Mouse (Mus musculus) left cerebral cortex, adult 9 months (tissue): ENCODE measurements around the gene Ltbp1.

Source experiments
- DNase-seq, 2 experiments: peaks; one replicate each; pipeline ENCODE4 v3.0.0; 2022; ENCODE audit warnings: low spot score in 2 of 2

Ltbp1 gene

GRCm38 (mm10) chr17:75353323-75353722 lies 348.0 kb downstream of the Ltbp1 start:
- no peak for DNase-seq

- DNase-seq = no peak
These were observed 350.1 kb downstream of the Ltbp1 start for GRCm38 (mm10) chr17:75355431-75355830.

- no peak for DNase-seq
These were observed 354.7 kb downstream of the Ltbp1 start for GRCm38 (mm10) chr17:75360111-75360510.

DNA sequence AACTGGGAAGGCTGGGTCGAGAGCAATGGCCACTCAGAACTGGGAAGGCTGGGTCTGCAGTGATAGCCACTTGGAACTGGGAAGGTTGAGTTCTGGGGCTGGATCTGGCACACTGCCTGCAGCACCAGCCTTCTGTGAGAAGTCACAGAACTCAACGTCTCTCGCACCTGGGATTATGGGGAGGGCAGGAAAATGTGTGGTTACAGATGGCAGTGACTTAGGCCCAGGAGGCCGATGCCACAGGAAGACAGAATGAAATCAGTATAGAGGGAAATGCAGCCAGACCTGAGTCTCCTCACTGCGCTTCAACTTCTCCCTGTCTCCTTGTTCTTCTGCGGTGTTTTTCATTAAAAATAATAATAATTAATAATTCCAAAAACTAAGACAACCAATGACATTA lies 361.0 kb downstream of the Ltbp1 start:
- DNase-seq = no peak

GRCm38 (mm10) chr17:75367486-75368155 lies 362.3 kb downstream of the Ltbp1 start:
- no peak for DNase-seq

DNA sequence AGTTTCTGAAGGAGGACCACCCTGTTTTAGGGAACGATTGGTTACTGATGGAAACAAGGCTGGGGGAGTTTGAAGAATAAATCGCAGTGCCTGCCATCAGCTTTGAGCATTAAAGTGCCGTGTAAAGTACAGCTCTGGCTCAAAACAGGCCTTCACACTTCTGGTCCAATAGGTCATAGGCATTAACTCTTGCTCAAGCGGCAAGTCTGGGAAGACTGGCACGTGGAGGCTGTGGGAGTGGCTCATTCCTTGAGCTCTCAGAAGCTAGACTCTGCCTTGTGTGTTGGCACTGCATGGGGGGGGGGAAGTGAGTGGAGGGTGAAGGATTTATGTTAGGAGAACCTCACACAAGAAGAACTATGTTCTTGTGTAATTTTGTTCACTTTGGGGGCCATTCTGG lies 363.2 kb downstream of the Ltbp1 start:
- DNase-seq = no peak

DNA sequence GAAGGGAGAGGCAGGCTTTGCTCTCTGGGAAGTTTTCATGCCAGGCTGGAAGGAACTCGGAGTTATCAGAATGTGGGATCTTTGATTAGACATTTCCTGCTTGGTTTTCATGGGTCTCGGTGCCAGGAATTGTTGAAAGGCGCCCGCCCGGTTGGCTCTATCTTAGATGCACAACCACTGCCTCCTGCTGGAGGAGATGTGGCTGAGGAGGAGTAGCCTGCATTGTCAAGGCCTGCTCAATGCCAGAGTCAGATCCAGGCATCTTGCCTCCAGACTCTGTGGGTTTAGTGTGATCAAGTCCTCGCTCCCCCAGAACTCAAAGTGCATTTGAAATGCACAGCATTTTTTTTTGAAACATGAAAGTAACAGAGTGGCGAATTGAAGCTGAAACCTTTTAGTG lies 364.0 kb downstream of the Ltbp1 start:
- DNase-seq = no peak

DNA sequence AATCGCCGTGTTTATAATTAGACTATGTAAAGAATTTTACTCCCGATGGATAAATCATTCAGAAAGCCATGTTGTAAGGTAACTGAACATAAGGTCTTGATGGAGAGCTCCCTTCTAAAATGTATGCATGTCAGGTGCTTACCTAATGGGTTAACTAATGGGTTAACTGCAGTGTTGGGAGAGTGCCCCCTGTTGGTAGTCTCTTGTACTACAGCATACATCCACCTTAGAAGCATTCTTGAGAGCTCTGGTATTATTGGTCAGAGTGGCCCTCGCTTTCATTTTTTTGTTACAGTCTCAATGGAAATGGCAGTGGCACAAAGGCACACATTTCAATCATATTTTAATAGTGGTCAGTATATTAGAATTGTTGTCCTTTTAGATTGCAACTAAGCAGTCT lies 364.8 kb downstream of the Ltbp1 start:
- DNase-seq = no peak

DNA sequence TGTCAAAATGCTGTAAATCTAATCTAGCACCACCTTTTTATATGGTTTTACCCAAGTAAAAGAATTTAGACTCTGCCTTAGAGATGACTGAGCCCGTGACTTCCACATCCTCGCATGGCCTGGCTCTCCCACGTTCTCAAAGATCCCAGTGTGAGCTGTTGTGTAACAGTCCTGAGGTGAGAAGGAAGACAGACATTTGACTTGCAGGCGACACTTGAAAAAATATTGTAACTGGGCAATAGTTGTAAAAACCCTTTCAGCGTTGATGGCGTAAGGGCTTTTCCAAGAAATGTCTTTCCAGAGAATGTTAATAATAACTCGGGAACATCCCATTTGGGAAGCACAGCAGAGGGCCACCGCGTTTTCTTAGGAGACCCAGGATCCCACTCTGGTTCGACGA lies 366.3 kb downstream of the Ltbp1 start:
- no peak for DNase-seq

DNA sequence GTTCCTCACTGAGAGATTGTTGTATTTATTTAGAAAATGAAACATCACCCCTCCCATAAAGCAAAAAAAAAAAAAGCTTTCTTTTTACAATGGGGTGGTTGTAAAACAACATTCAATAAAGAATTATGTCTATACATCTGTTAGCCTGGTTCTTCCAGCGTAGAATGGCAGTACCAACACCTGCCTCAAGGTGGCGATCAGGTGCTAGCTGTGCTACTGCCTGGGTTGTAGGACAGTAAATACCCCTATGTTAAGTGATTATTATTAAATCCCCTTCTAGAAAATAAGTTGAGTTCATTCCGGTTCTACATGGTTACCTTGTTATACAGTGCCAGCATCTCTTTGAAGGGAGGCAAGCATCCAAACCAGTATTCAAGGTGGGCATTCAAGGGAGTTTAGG lies 367.0 kb downstream of the Ltbp1 start:
- peak in 1 of 2 experiments; percentile 23 for DNase-seq

DNA sequence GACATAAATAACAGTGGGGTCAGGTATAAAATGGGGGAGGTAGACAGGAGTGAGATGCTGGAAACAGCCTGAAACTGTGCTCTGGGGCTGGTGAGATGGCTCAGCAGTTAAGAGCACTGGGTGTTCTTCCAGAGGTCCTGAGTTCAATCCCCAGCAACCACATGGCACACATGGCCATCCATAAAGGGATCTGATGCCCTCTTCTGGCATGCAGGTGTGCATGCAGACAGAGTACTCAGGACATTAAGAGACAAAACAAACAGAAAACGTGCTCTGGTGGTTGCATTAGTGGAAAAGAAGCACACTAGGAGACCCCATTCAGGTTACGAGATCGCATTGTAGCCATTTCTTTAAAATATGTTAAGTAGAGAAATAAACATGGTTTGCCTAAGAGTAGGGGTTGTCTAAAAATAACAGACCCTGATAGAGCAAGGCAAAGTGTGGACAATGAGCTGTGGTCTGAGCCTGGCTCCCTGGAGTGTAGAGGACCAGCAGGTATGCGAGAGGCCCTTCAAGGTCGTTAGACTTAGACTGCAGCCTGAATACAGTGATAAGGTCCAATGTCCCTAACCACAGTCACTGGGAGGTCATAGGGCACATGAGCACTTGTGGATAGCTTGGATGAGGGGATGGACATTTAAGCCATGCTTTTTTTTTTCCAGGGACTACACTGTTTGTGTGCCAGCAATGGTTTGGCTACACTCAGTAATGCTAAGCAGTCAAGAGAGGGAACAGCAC lies 369.1 kb downstream of the Ltbp1 start:
- no peak for DNase-seq

DNA sequence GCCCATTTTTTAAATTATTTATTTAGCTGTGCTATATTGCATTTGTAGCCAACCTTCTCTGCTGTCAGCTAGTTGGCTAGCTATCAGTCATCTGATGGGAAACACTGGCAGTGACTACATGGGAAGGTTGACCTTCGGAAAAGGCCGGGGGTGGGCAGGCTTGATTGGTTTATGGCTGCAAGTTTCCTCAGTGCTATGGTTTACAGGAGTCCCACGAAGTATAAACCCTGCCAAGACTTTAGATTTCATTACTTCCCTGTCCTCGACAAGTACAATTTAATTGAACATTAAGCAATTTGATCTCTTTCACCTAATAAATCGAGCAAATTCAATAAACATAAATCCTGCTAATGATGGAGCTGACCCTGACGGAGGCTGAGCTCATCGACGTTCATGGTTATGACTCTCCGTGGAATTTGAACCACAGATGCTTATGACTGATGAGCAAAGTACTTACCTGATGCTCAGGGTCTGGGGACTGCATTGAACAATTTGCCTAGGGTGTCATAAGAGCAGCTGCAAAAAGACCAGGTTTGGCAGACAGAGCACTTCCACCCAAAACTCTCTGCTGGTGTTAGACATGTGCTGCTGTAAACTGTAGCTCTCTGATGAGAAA lies 373.0 kb downstream of the Ltbp1 start:
- no peak for DNase-seq

- no peak for DNase-seq
These were observed 374.8 kb downstream of the Ltbp1 start for GRCm38 (mm10) chr17:75380167-75380566.

GRCm38 (mm10) chr17:75388402-75388801 lies 383.0 kb downstream of the Ltbp1 start:
- no peak for DNase-seq

DNA sequence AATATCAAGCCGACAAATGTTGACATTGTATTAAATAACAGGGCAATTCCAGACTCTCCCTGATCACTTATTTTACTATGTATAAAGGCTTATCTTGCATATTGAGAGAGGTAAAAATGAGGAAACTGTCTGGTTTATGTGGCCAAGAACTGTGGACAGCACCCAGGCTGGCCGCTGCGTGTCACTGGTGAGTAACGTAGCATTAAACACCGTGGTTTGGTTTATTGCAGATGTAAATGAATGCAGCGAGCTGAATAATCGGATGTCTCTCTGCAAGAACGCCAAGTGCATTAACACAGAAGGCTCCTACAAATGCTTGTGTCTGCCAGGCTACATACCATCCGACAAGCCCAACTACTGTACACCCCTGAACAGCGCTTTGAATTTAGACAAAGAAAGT lies 384.8 kb downstream of the Ltbp1 start:
- DNase-seq = no peak

GRCm38 (mm10) chr17:75391429-75392192 lies 386.2 kb downstream of the Ltbp1 start:
- DNase-seq = no peak

GRCm38 (mm10) chr17:75406405-75406804 lies 401.0 kb downstream of the Ltbp1 start:
- peak in 1 of 2 experiments; percentile 46 for DNase-seq

- no peak for DNase-seq
These were observed 411.5 kb downstream of the Ltbp1 start for GRCm38 (mm10) chr17:75416861-75417260.

GRCm38 (mm10) chr17:75434152-75434551 lies 428.8 kb downstream of the Ltbp1 start:
- no peak for DNase-seq

- DNase-seq = no peak
These were observed 429.5 kb downstream of the Ltbp1 start for GRCm38 (mm10) chr17:75434871-75435270.

DNA sequence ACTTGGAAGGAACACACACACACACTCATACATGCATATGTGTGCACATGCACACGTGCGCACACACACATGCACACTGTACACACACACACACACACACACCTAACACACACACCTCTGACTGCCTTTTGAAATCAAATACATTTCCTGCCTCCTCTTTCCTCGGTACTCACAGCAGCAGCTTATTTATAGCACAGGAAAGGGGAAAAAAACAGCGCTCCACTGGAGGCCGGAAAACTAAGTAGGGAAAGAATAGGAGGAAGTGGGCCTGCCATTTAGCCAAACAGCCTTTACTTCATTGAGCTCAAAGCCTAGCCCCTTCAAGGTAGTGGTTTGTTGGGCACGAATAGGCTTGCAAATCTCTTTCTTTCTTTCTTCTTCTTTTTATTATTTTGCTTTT lies 430.2 kb downstream of the Ltbp1 start, which contains the start of gene Rasgrp3:
Gene Rasgrp3 (plus strand): TSS at position 298 of the 400 bp plus-strand sequence.
- DNase-seq = no peak

DNA sequence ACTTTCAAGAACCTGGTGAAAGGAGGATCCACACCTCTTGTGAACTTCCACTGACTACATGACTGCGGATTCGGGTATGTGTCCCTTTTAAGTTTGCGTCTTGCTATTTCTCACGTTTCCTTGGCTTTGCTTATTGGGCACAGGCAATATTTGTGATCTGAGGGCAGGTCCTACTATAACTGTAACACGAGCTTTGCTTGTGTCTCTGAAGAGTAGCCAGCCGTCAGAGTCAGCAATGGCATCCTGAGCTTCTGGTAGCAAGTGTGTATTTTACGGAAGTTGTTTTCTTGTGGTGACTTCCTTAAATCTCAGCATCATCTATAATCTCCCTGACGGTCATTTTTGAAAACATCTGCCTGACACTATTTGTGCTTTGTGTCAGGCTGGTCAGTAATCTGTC lies 430.7 kb downstream of the Ltbp1 start:
- DNase-seq = no peak
